Mouse (Mus musculus): ENCODE results near the gene Cfap69. TPM values are rescaled to one million over a fixed set of nuclear protein-coding genes. Genes with fewer than 3 reads are reported as not detected.
"Not testable (repeated sequence)": the region's sequence is repeated elsewhere in the genome, so short reads cannot be mapped to it uniquely, and the experiment has no call there.

The Cfap69 gene
- polyA plus RNA-seq, 1 experiment from 2014 or later, result 0.70 TPM

GRCm38 (mm10) chr5:5693541-5693955 is 29.5 kb upstream of the Cfap69 start:
- H3K27ac ChIP-seq (ENCODE audit: low read length), result peak overlapping the region; percentile 77
- WGBS (ENCODE audit: insufficient replicate concordance), result under 1% methylated on average over 29 of the region's 29 CpGs
- ATAC-seq (ENCODE audit: low read depth), result peak; percentile 12
- peak overlapping the region; percentile 62 for H3K4me3 ChIP-seq (ENCODE audit: low read depth, low read length)
- H3K4me2 ChIP-seq (ENCODE audit: low read depth, low read length), result peak overlapping the region; percentile 46
- H3K9ac ChIP-seq (ENCODE audit: low read depth, low read length), result peak overlapping the region; percentile 57
- no peaks in the 10 kb centered on the region for H3K9me3 ChIP-seq (replicated peaks; ENCODE audit: control insufficient read depth, low read length)
- no peaks in the 10 kb centered on the region for H3K36me3 ChIP-seq (ENCODE audit: control insufficient read depth, insufficient read depth)
- H3K27me3 ChIP-seq (ENCODE audit: control insufficient read depth, insufficient read depth, low read depth, low read length), result peaks cover 13% of the 10 kb centered on the region
- H3K4me1 ChIP-seq (ENCODE audit: control insufficient read depth, low read depth, low read length), result no peaks in the 10 kb centered on the region

- H3K27me3 ChIP-seq (ENCODE audit: control insufficient read depth, insufficient read depth, low read depth, low read length), result peaks cover 13% of the 10 kb centered on the region
- no peak overlapping the region for H3K9ac ChIP-seq (ENCODE audit: low read depth, low read length)
- H3K27ac ChIP-seq (ENCODE audit: low read length), result no peak overlapping the region
- no peaks in the 10 kb centered on the region for H3K36me3 ChIP-seq (ENCODE audit: control insufficient read depth, insufficient read depth)
- H3K4me2 ChIP-seq (ENCODE audit: low read depth, low read length), result no peak overlapping the region
- no peaks in the 10 kb centered on the region for H3K9me3 ChIP-seq (replicated peaks; ENCODE audit: control insufficient read depth, low read length)
- H3K4me1 ChIP-seq (ENCODE audit: control insufficient read depth, low read depth, low read length), result no peaks in the 10 kb centered on the region; the same call in none of the 2 replicates
- no peak overlapping the region for H3K4me3 ChIP-seq (ENCODE audit: low read depth, low read length)
- WGBS (ENCODE audit: insufficient replicate concordance), result 38% methylated on average over 4 of the region's 4 CpGs
- ATAC-seq (ENCODE audit: low read depth), result no peak
Measured at GRCm38 (mm10) chr5:5692167-5692738, 28.2 kb upstream of the Cfap69 start.

- H3K9me3 ChIP-seq (replicated peaks; ENCODE audit: control insufficient read depth, low read length), result no peaks in the 10 kb centered on the region
- ATAC-seq (ENCODE audit: low read depth), result no peak
- no peak overlapping the region for H3K4me3 ChIP-seq (ENCODE audit: low read depth, low read length)
- no peak overlapping the region for H3K9ac ChIP-seq (ENCODE audit: low read depth, low read length)
- H3K36me3 ChIP-seq (ENCODE audit: control insufficient read depth, insufficient read depth), result no peaks in the 10 kb centered on the region
- 49% methylated on average over 8 of the region's 8 CpGs for WGBS (ENCODE audit: insufficient replicate concordance)
- H3K4me1 ChIP-seq (ENCODE audit: control insufficient read depth, low read depth, low read length), result no peaks in the 10 kb centered on the region; the same call in none of the 2 replicates
- peaks cover 8% of the 10 kb centered on the region for H3K27me3 ChIP-seq (ENCODE audit: control insufficient read depth, insufficient read depth, low read depth, low read length)
- H3K4me2 ChIP-seq (ENCODE audit: low read depth, low read length), result no peak overlapping the region
- no peak overlapping the region for H3K27ac ChIP-seq (ENCODE audit: low read length)
Measured at GRCm38 (mm10) chr5:5688945-5689540, 25.0 kb upstream of the Cfap69 start.

GRCm38 (mm10) chr5:5688228-5688627 is 24.2 kb upstream of the Cfap69 start:
- no peak overlapping the region for H3K9ac ChIP-seq (ENCODE audit: low read depth, low read length)
- no peak for ATAC-seq (ENCODE audit: low read depth)
- no peaks in the 10 kb centered on the region for H3K9me3 ChIP-seq (replicated peaks; ENCODE audit: control insufficient read depth, low read length)
- H3K4me1 ChIP-seq (ENCODE audit: control insufficient read depth, low read depth, low read length), result no peaks in the 10 kb centered on the region; the same call in none of the 2 replicates
- H3K4me3 ChIP-seq (ENCODE audit: low read depth, low read length), result no peak overlapping the region
- WGBS (ENCODE audit: insufficient replicate concordance), result 58% methylated on average over 6 of the region's 6 CpGs
- no peak overlapping the region for H3K4me2 ChIP-seq (ENCODE audit: low read depth, low read length)
- no peaks in the 10 kb centered on the region for H3K36me3 ChIP-seq (ENCODE audit: control insufficient read depth, insufficient read depth)
- peaks cover under 1% of the 10 kb centered on the region; the same call in 1 of the 2 replicates for H3K27me3 ChIP-seq (ENCODE audit: control insufficient read depth, insufficient read depth, low read depth, low read length)
- no peak overlapping the region for H3K27ac ChIP-seq (ENCODE audit: low read length)

- Histone ChIP-seq H3K4me3 (ENCODE audit: low read depth, low read length) (no peak overlapping the region), H3K4me1 (ENCODE audit: control insufficient read depth, low read depth, low read length) (no peaks in the 10 kb centered on the region; the same call in none of the 2 replicates), H3K27me3 (ENCODE audit: control insufficient read depth, insufficient read depth, low read depth, low read length) (no peaks in the 10 kb centered on the region), H3K27ac (ENCODE audit: low read length) (no peak overlapping the region), H3K36me3 (ENCODE audit: control insufficient read depth, insufficient read depth) (no peaks in the 10 kb centered on the region), H3K4me2 (ENCODE audit: low read depth, low read length) (no peak overlapping the region), H3K9me3 (replicated peaks; ENCODE audit: control insufficient read depth, low read length) (no peaks in the 10 kb centered on the region), H3K9ac (ENCODE audit: low read depth, low read length) (no peak overlapping the region)
- ATAC-seq (ENCODE audit: low read depth), result no peak
- WGBS (ENCODE audit: insufficient replicate concordance), result 4% methylated on average over 1 of the region's 1 CpGs
Measured at GRCm38 (mm10) chr5:5686973-5687372, 22.9 kb upstream of the Cfap69 start.

- not testable (repeated sequence) for H3K4me3 ChIP-seq (ENCODE audit: low read depth, low read length); H3K27me3 ChIP-seq (ENCODE audit: control insufficient read depth, insufficient read depth, low read depth, low read length); ATAC-seq (ENCODE audit: low read depth); H3K9ac ChIP-seq (ENCODE audit: low read depth, low read length); H3K27ac ChIP-seq (ENCODE audit: low read length); H3K36me3 ChIP-seq (ENCODE audit: control insufficient read depth, insufficient read depth); H3K4me1 ChIP-seq (ENCODE audit: control insufficient read depth, low read depth, low read length); H3K4me2 ChIP-seq (ENCODE audit: low read depth, low read length); H3K9me3 ChIP-seq (replicated peaks; ENCODE audit: control insufficient read depth, low read length)
- WGBS (ENCODE audit: insufficient replicate concordance), result 56% methylated on average over 2 of the region's 2 CpGs
Measured at GRCm38 (mm10) chr5:5684946-5685345, 20.9 kb upstream of the Cfap69 start.

GRCm38 (mm10) chr5:5683292-5683691 is 19.3 kb upstream of the Cfap69 start:
- Histone ChIP-seq H3K4me3 (ENCODE audit: low read depth, low read length) (no peak overlapping the region), H3K36me3 (ENCODE audit: control insufficient read depth, insufficient read depth) (no peaks in the 10 kb centered on the region), H3K9ac (ENCODE audit: low read depth, low read length) (no peak overlapping the region), H3K4me2 (ENCODE audit: low read depth, low read length) (no peak overlapping the region), H3K9me3 (replicated peaks; ENCODE audit: control insufficient read depth, low read length) (no peaks in the 10 kb centered on the region), H3K4me1 (ENCODE audit: control insufficient read depth, low read depth, low read length) (no peaks in the 10 kb centered on the region; the same call in 1 of the 2 replicates), H3K27me3 (ENCODE audit: control insufficient read depth, insufficient read depth, low read depth, low read length) (no peaks in the 10 kb centered on the region), H3K27ac (ENCODE audit: low read length) (no peak overlapping the region)
- ATAC-seq (ENCODE audit: low read depth), result no peak
- 43% methylated on average over 4 of the region's 4 CpGs for WGBS (ENCODE audit: insufficient replicate concordance)

GRCm38 (mm10) chr5:5679459-5679858 is 15.4 kb upstream of the Cfap69 start:
- Histone ChIP-seq H3K36me3 (ENCODE audit: control insufficient read depth, insufficient read depth) (no peaks in the 10 kb centered on the region), H3K4me2 (ENCODE audit: low read depth, low read length) (no peak overlapping the region), H3K4me3 (ENCODE audit: low read depth, low read length) (no peak overlapping the region), H3K9me3 (replicated peaks; ENCODE audit: control insufficient read depth, low read length) (no peaks in the 10 kb centered on the region), H3K4me1 (ENCODE audit: control insufficient read depth, low read depth, low read length) (no peaks in the 10 kb centered on the region), H3K9ac (ENCODE audit: low read depth, low read length) (no peak overlapping the region), H3K27me3 (ENCODE audit: control insufficient read depth, insufficient read depth, low read depth, low read length) (no peaks in the 10 kb centered on the region), H3K27ac (ENCODE audit: low read length) (no peak overlapping the region)
- ATAC-seq (ENCODE audit: low read depth), result no peak

- Histone ChIP-seq H3K36me3 (ENCODE audit: control insufficient read depth, insufficient read depth) (no peaks in the 10 kb centered on the region), H3K4me3 (ENCODE audit: low read depth, low read length) (no peak overlapping the region), H3K4me1 (ENCODE audit: control insufficient read depth, low read depth, low read length) (no peaks in the 10 kb centered on the region), H3K4me2 (ENCODE audit: low read depth, low read length) (no peak overlapping the region), H3K9me3 (replicated peaks; ENCODE audit: control insufficient read depth, low read length) (no peaks in the 10 kb centered on the region), H3K27me3 (ENCODE audit: control insufficient read depth, insufficient read depth, low read depth, low read length) (no peaks in the 10 kb centered on the region), H3K9ac (ENCODE audit: low read depth, low read length) (no peak overlapping the region), H3K27ac (ENCODE audit: low read length) (no peak overlapping the region)
- 47% methylated on average over 3 of the region's 3 CpGs for WGBS (ENCODE audit: insufficient replicate concordance)
- no peak for ATAC-seq (ENCODE audit: low read depth)
Measured at GRCm38 (mm10) chr5:5676082-5676481, 12.0 kb upstream of the Cfap69 start.
